Mouse (Mus musculus): ENCODE data around the gene Igfbp1.

Gene Igfbp1

DNA sequence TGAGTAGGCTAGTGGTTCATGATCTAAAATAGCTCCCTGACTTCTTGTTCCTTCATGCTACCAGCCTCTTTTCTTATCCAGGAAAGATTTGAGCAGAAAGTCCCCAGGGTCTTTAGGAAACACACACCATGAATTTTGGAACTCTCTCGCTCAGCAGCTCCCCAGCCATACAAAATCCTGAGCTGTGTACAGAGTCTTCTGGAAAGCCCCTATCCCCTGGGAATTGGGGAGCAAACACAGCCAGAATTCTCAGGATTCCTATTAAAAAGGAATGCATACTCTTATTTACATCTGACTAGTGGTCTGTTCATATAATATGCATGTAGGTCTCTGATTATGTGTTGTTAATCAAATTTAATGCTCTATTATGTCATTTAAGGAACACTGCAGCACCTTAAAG is 36.9 kb downstream of the Igfbp1 start:
- no peak for DNase-seq (ENCODE audit: low read depth)

- DNase-seq (ENCODE audit: low read depth): no peak
Measured at GRCm38 (mm10) chr11:7234981-7235609, 37.5 kb downstream of the Igfbp1 start.

DNA sequence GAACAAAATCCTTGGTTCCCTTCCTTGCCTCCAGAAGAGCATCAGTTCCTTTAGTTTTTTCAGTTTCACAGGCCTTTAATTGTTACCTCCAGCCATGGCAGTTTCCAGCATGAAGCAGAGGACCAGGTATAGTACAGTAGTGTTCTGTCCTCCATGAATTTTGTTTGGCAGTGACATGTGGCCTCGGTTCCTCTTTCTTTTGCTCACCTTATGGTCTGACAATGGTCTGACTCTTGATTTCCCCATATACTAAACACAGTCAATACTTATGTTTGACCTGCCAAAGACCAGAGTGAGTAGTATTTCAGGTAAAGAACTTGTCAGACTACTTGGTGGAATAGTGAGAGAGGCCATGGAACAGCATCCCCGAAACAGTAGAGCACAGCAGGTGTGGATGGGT is 39.2 kb downstream of the Igfbp1 start:
- no peak for DNase-seq (ENCODE audit: low read depth)

- no peak for DNase-seq (ENCODE audit: low read depth)
Measured at GRCm38 (mm10) chr11:7237712-7238111, 40.1 kb downstream of the Igfbp1 start.

DNA sequence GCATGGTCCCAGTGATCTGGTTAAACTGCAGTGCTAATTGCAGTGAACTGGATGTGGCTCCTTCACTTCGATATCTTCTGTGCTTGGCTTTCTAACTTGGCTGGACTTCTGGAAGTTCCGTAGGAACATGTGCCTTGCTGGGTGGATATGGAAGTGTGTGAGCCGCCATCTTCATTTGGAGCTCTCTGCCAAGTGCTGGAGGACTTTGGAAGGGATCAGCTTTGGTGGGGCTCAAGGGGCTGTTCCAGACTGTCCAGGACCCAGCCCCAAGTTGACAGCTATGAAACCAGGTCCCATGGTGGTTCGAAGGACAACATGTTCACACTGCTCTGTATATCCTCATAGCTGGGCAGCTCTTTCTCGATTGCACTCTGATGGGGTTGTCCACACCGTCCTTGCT is 41.0 kb downstream of the Igfbp1 start:
- no peak for DNase-seq (ENCODE audit: low read depth)

GRCm38 (mm10) chr11:7239041-7239740 is 41.6 kb downstream of the Igfbp1 start:
- no peak for DNase-seq (ENCODE audit: low read depth)

GRCm38 (mm10) chr11:7244782-7245181 is 47.2 kb downstream of the Igfbp1 start:
- DNase-seq (ENCODE audit: low read depth): no peak

- DNase-seq (ENCODE audit: low read depth): no peak
Measured at GRCm38 (mm10) chr11:7250415-7250814, 52.8 kb downstream of the Igfbp1 start.

GRCm38 (mm10) chr11:7250870-7251269 is 53.3 kb downstream of the Igfbp1 start:
- DNase-seq (ENCODE audit: low read depth): no peak

Measured in c-Kit-positive CD71-negative TER-119-negative erythroid progenitor cells, embryonic 14.5 days (primary cell).